Mouse (Mus musculus) liver, adult 2 months (tissue): ENCODE data around the gene I830077J02Rik.

Experiments
- CTCF ChIP-seq: fragments of 200-500 bp; IDR thresholded peaks from 2 replicates; pipeline ENCODE4 v1.5.1; 2011; ENCODE audit warnings: low read depth, low read length, control low read depth
- POLR2A ChIP-seq: fragments of 200-500 bp; IDR thresholded peaks from 2 replicates; pipeline ENCODE4 v1.6.1; 2011; ENCODE audit warnings: low read length, control low read depth; ENCODE audit not compliant: insufficient read depth; ENCODE audit errors: extremely low read depth

DNA sequence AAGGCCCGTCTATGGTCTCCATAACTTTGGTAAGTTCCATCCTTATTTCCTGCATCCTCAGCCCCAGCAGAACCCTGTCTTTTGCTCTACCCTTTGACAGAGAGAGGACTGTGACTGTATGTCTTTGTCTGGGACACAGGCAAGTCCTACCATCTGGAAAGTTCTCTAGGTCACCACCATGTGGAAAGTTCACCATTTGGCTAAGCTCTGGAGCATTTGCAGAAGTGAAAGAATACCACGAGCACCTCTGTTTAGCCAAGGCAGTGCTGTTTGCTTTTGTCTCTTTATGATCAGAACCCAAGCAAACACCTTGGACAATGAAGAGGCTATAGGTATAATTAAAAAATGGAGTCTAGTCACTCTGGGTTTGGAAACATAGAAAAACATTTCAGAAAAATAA, 10.5 kb downstream of the I830077J02Rik start:
- TF ChIP-seq CTCF (no peak), POLR2A (no peak)
